Mouse (Mus musculus): Measurements from ENCODE around the gene Vamp1.
A peak's percentile ranks its signal among the peaks of the same experiment; 100 is the strongest.

Gene Vamp1

DNA sequence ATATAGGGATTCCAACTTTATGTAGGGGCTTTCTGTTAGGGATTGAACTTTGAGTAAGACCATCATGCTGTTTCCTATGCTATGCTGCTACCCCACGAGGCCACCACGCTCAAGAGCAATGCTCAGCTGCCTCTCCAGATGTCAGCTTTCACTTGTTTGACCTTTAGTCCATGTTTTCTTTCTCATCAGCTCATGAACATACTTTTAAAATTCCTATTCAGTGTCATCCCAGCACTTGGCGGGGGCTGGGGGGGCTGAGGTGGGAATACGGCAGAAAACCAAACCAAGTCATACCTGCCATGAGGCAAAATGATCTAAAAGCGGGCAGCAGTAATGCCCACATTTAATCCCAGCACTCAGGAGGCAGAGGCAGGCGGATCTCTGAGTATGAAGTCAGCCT, 2.2 kb upstream of the Vamp1 start:
- no peak for DNase-seq (ENCODE audit: low spot score)

GRCm38 (mm10) chr6:125213715-125214114, 1.6 kb upstream of the Vamp1 start:
- DNase-seq (ENCODE audit: low spot score) = no peak

DNA sequence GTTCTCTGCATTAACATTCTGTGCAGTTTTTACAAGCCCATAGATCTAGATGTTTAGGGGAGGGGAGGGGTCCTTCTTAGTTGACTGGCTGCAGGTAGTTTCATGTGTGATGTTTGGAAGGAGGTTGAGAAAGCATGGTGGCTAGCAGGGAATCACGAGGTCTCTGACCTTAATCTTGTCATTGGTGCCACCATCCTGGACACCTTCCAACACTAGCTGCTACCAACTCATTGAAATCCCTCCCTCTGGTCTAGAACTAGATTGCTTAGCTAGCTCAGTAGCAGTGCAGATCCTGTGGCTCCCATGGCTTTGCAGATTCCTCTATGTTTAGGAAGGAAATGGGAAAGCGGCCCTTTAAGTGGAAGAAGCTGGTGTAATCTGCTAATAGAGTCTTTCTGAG, 1.5 kb downstream of the Vamp1 start:
- no peak for DNase-seq (ENCODE audit: low spot score)

DNA sequence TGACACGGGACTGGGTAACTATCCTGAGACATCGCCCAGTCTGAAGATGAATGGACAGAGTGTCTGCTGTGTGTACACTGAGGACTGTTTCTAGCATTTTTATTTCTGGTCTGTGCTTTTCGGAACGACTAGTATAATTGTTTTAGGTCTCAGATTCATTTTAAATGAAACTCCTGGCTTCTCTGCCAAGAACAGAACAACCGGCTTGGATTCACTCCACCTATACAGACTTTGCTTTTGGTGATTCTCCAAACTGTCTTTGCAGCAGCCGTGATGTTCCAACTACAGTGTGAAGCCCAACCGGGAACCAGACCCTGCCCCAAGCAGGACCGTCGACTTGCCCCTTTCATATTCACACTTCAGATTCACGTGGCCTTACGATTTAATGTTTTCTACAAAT, 2.5 kb downstream of the Vamp1 start:
- DNase-seq (ENCODE audit: low spot score) = no peak

DNA sequence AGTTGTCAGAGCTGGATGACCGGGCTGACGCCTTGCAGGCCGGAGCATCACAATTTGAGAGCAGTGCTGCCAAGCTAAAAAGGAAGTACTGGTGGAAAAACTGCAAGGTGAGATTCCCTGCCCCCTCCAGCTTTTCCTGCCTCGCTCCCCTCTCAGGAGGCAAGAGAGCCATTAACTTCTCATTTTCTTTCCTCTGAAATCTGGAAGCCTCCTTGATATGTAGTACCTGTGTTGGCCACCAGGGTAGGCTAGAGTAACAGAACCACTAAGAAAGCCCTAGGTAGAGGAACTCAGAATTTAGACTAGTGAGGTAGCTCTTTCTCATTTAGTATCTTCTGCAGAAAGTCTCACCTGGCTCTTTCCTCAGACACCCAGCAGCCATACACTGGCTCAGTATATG, 3.6 kb downstream of the Vamp1 start:
- DNase-seq (ENCODE audit: low spot score) = peak; percentile 45

DNA sequence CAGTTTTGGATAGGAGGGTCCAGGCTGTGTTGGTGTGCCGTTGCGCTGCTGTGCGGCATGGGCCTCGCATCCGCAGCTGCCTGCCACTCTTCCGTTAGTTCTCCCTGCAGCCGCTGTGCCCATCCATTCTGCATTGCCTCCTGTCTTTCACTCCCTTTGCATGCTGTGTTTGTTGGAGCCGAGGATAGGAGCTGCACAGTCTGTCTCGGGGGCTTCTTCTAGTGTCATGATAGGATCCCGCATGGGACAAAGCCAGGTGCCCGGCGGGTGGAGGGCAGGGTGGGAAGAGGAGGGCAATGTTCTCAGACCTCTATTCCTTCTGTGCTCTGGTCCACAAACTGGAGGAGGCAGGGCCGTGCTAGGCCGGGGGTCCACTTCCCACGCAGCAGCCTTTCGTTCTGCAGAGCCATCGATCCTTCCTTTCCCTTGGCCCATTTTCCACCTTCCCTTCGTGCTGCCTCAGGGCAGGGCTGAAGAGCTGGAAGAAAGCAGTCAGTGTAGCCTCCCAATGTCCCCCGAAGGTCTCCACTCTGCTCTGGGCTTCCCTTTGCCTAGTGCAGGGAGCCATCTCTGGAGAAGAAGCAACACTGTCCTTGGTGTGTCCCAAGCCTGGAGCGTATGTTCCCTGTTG, 5.9 kb downstream of the Vamp1 start:
- DNase-seq (ENCODE audit: low spot score) = no peak

- DNase-seq (ENCODE audit: low spot score) = peak; percentile 44
Measured at GRCm38 (mm10) chr6:125222146-125222545, 6.8 kb downstream of the Vamp1 start.

GRCm38 (mm10) chr6:125222577-125222976, 7.2 kb downstream of the Vamp1 start:
- no peak for DNase-seq (ENCODE audit: low spot score)

- DNase-seq (ENCODE audit: low spot score) = no peak
Measured at GRCm38 (mm10) chr6:125225518-125226115, 10.3 kb downstream of the Vamp1 start.

- DNase-seq (ENCODE audit: low spot score) = no peak
Measured at GRCm38 (mm10) chr6:125230571-125230970, 15.2 kb downstream of the Vamp1 start.

- DNase-seq (ENCODE audit: low spot score) = peak; percentile 58
Measured at GRCm38 (mm10) chr6:125231117-125232044, 16.0 kb downstream of the Vamp1 start, which contains the start of gene Tapbpl. Gene Tapbpl, minus strand, starts transcription at chr6:125231860.

DNA sequence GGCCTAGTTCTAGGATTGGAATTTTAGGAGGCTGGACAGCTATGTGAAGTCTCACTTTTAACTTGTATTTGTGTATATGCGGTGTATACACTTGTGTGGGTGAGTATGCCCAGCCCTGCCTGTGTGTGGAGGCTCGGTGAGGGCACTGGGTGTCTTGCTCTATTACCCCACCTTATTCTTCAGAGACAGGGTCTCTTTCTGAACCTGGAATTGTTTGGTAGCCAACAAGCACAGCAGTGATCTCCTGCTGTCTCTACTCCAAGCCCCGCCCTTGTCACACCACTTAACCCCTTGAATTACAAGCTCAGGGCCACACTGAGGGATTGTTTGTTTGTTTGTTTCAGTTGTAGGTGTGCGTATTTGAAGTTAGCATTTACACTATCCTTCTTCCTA, 16.7 kb downstream of the Vamp1 start:
- no peak for DNase-seq (ENCODE audit: low spot score)

- no peak for DNase-seq (ENCODE audit: low spot score)
Measured at GRCm38 (mm10) chr6:125232516-125232915, 17.2 kb downstream of the Vamp1 start.

- no peak for DNase-seq (ENCODE audit: low spot score)
Measured at GRCm38 (mm10) chr6:125233816-125234519, 18.6 kb downstream of the Vamp1 start.

GRCm38 (mm10) chr6:125234520-125234828, 19.1 kb downstream of the Vamp1 start:
- no peak for DNase-seq (ENCODE audit: low spot score)

DNA sequence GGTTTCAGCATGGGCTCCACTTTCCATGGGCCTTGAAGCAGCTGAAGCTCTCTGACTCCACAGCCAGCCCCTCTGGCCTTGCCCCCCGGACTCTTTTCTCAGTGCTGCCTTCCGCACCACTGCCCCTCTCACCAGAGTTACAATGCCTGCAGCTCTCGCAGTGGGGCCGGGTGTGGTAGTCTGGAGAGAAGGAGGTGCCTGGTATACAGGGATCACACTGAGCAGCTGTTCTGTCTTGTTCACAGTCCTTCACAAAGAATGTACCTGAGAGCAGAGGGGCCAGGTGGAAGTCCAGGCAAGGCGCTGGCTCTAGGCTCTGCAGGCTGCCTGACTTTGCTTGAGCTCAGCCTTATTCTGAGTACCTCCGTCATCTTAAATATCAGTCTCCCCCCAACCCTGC, 21.0 kb downstream of the Vamp1 start:
- DNase-seq (ENCODE audit: low spot score) = no peak

GRCm38 (mm10) chr6:125236782-125237181, 21.4 kb downstream of the Vamp1 start, which contains the start of gene Cd27:
Gene Cd27, minus strand, starts transcription at chr6:125237010.
- no peak for DNase-seq (ENCODE audit: low spot score)

- no peak for DNase-seq (ENCODE audit: low spot score)
Measured at GRCm38 (mm10) chr6:125237421-125237820, 22.1 kb downstream of the Vamp1 start.

DNA sequence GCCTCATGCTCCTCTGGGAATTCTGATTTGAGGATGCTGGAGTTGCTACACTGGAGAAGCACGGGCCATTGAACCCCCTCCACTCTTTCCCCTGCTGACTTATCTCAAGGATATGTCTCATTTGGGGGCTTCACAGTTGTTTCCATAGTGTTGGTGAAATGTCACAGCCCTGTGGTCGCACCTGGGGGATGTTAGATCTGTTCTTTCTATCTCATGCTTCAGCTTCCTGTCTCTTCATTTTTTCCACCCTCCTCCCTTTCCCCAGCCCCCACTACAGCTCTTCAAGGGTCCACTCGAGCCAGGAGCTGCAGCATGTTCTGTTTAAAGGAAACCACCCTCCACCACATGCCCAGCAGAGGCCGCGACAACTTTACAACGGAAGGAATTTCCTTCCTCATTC, 23.0 kb downstream of the Vamp1 start:
- no peak for DNase-seq (ENCODE audit: low spot score)

- no peak for DNase-seq (ENCODE audit: low spot score)
Measured at GRCm38 (mm10) chr6:125239547-125239946, 24.2 kb downstream of the Vamp1 start.

- no peak for DNase-seq (ENCODE audit: low spot score)
Measured at GRCm38 (mm10) chr6:125240617-125241016, 25.3 kb downstream of the Vamp1 start.

- DNase-seq (ENCODE audit: low spot score) = no peak
Measured at GRCm38 (mm10) chr6:125241566-125241965, 26.2 kb downstream of the Vamp1 start.
